Mouse (Mus musculus) left cerebral cortex, adult 11 months (tissue): ENCODE data around the gene Crmp1.

Experiments
- DNase-seq: peaks from one replicate; pipeline ENCODE4 v3.0.0; 2022; ENCODE audit warnings: low spot score

Crmp1 gene

GRCm38 (mm10) chr5:37298370-37298769, 56.6 kb downstream of the Crmp1 start:
- DNase-seq: no peak

DNA sequence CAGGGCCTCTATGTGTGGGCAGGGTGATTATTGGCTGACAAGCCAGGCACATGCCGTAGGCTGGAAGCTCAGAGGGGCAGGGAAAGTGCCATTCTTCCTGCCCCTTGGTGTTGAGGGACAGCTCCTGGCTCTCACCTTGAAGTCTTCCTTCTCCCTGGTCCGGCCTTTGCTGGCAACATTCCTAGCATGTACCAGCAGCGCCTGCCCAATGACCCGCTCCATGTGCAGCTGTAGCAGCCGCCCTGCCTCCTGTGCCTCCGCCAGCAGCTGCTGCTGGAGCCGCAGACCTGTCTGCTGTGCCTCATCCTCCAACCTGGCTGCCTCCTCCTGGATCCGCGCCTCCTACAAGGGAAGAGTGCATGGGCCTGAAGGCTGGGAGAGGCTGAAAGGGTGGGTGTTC, 68.3 kb downstream of the Crmp1 start:
- DNase-seq: no peak

DNA sequence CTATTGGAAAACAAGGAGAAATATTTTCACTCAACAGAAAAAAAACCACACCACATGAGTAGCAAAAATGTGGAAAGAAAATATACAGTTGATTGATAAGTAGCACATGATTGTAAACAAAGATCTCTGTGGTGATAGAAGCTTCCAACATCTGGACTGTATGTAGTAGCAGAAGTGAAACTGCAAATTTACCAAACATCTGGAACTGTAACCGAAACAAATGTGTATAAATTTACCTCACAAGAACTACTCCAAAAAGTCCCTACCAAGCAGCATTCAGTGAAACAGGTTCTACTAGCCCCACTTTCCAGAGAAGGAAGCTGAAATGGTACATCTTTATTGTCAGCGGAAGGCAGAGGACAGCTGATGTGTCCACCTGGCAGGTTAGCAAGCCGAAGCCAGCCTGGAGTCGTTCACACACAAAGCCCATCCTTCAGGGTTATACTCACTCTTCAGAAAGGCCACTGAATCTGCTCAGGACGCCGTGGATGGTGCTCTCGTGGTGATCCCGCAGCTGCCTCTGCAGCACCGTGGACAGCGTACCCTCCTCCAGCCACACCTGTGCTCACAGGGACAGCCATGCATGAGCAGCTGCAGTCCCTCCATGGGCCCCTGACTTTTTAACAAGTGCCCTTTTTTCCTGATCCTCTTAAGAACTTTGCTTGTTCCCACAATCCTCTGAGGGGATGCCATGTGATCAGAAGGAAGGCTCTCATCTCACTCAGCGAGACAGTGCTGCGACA, 71.4 kb downstream of the Crmp1 start:
- no peak for DNase-seq

GRCm38 (mm10) chr5:37318715-37319114, 77.0 kb downstream of the Crmp1 start:
- DNase-seq: no peak

GRCm38 (mm10) chr5:37320174-37320573, 78.4 kb downstream of the Crmp1 start:
- DNase-seq: no peak

DNA sequence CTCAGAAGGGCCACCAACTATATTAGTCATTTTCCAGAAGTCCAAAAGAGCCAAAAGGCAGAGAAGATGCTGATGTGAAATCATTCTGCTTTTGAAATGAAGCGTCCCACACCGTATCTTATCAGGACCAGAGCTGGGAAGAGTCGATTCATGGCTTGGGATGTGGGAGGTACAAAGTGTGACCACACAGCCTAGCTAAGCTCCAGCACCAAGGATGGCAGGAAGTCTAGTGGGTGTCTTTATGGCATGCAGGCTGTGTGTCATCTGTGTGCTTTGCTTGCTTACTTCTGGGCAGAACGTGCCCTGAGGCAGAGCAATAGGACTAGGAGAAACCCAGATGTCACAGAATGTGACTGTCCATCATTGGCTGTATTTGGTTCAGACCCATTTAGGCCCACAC, 79.0 kb downstream of the Crmp1 start:
- DNase-seq: no peak

DNA sequence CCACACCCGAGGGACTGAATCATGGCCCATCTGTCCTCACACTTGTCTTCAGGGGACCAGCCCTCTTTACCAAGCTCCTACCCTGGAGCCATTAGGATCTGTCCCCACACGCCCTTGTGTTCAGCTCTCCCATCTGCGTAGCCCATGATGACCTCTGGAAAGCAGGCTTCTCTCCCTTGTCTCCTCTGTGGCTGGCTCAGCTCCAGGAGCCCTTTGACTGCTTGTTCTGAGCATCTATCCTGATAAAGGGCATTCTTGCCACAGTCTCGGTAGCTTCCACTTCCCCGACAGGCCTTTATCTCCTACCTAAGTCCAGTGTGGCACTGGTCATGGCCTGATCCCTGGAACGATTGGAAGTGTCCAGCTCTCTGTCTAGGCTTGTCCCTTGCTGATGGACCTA, 84.9 kb downstream of the Crmp1 start:
- DNase-seq: no peak

- DNase-seq: no peak
Observed at GRCm38 (mm10) chr5:37330449-37331132, 88.9 kb downstream of the Crmp1 start.

GRCm38 (mm10) chr5:37331133-37331505, 89.4 kb downstream of the Crmp1 start:
- DNase-seq: no peak

GRCm38 (mm10) chr5:37332066-37332465, 90.3 kb downstream of the Crmp1 start:
- DNase-seq: no peak

DNA sequence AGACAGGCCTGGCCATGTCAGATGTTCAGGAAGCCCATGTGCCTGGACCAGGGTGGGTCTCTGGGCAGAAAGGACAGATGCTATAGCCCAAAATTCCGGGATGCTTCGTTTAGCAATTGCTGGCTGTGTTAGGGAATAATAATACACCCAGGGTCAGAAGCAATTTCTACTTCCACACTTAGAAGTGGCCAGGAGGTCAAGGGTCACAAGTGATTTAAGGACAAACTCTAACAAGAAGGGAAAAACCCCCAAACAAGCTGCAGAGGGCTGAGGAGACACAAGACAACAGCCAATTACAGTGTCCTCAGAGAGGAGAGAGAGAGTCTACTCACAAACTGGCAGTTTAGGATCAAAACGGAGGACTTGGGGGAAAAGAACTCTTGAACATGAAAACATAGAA, 93.3 kb downstream of the Crmp1 start:
- DNase-seq: no peak

DNA sequence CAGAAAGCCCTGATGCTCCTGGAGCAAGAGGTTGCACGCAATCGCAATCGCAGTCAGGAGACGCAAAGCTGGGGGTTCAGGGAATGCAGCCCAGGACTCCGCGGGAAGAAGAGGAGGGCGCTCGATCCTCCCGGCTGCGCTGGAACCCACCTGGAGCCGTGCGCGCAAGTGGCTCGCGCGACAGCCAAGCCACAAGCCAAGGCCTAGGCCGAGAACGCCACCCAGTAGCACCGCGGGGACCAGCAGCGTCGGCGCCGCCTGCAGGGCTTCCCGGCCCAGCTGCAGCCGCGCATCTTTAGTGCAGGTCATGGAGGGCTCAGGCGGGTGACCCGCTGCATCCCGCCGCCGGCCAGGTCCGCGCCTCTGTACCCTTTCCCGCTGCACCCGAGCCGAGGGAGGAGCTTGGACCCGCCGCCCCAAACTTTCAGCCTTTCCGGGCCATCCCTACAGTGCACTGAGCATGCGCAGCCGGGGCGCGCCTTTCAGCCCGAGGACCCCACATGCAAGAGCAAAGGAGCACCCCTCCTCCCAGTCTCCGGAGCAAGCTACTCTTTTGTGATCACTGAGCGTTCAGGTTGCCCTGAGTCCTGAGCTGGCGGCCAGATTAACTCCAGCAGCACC, 94.9 kb downstream of the Crmp1 start, which contains the start of gene Evc:
Gene Evc (minus strand): TSS at position 410 of the 621 bp plus-strand sequence.
- no peak for DNase-seq

GRCm38 (mm10) chr5:37337696-37338095, 96.0 kb downstream of the Crmp1 start:
- no peak for DNase-seq

DNA sequence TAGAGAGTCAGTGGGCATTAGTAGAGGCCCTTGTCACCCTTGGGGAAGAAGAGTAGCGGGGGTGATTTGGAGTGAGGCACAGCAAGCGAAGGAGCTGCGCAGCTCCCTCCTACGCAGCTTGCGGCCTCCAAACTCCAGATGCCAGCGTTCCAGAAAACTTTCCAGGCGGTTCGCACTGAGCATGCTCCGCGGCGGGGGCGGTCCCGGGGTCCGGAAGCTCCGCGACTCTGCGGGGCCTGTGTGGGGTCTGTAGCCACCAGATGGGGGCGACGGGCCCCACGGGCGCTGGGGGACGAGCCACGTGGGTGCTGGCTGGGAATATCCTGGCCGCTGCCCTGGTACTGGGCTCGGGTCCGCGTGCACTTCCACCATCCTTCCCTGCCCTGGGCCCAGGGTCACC, 96.5 kb downstream of the Crmp1 start, which contains the start of gene Evc2:
Gene Evc2 (plus strand): TSS at position 212 of the 400 bp plus-strand sequence.
- peak; percentile 36 for DNase-seq
